Mouse (Mus musculus) ovary, postnatal 14 days (tissue): Measurements from ENCODE around the gene Bpifb1.
"Not testable (repeated sequence)": the region's sequence is repeated elsewhere in the genome, so short reads cannot be mapped to it uniquely, and the experiment has no call there.

ENCODE experiments used
- DNase-seq: peaks from one replicate; pipeline ENCODE4 v3.0.0; 2022; ENCODE audit warnings: low spot score

Gene Bpifb1

GRCm38 (mm10) chr2:154211121-154211520 is 20.5 kb downstream of the Bpifb1 start:
- no peak for DNase-seq

DNA sequence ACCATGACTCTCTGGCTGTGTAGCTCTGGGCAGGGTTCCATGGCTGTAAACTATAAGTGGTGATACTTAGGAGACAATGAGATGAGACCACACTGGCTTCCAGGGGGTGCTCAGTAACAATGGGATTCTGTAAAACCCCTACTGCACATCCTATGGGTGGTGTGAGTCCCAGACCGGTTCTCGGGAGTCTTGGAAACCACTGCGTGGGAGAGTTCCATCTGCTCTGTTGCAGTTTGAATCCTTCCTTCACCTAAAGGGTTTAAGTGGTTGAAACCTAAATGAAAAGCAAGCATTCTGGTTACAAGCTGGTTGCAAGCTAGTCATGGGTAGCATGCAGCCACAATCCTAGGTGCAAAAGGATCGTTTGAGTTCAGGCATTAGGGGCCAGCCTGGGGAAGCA is 21.3 kb downstream of the Bpifb1 start:
- no peak for DNase-seq

DNA sequence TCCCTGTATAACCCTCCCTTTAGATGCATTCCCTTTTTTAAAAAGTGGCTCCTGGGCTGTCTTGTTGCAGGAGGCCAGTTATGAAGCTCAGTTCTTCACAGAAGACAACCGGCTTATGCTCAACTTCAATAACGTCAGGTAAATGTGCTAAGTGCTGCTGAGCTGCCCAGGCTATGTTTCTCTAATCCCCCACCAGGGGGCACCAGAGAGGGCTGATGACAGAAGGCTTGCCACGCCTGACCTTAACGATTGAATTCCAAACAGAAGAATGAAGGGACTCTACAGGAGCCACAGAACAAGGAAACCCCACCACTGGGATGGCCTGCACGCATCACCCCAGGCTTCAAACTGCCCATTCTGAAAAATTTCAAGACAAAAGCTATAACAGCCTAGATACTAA is 24.6 kb downstream of the Bpifb1 start:
- DNase-seq, result peak; percentile 66

DNA sequence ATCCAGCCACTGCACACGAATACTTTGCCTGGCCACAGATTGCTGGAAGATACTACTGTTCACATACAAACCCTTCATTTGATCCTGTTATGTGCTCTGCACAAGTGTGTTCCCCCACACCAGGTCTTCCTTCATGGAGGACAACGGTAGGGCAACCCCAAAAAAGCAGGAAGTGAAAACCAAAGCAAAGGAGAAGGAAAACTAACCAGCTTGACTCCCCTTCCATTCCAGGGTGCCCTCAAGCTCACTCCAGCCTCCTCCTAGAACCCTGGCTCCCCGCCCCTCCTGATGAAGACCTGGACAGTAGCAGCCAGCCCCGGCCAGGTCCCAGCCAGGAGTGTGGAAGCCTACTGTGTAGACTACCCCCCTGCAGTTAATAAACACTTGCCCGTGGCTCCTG is 29.3 kb downstream of the Bpifb1 start:
- no peak for DNase-seq

DNA sequence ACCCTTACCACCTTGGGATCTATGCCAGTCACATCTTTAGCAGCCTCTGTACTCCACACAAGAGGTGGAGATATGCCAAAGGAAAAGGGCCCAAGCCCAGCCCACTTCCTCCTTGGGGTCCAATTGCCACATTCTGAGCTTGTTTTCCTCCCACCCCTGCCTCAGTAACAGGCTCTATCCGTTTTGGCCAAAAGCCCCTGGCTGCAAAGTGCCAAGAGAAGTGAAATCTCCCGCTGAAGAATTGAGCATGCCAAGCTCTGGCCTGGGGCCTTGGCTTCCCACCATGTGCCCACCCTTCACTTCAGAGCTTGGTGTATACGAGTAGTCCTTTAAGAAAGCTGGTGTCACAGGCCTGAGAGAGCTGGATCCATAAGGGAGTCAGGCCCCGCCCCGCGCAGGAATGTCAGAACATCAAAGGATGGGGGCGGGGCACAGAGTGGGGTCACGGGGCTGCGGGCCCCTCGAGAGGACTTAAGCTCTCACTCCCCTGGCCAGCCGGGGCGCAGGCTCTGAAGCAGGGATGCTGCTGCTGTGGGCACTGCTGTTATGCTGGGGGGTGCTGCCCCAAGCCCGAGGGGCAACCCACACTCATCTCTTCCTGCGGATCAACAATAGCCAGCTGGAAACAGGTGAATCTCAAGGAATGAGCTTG is 32.8 kb downstream of the Bpifb1 start, which contains the start of gene Bpifb5:
TSS of gene Bpifb5 (plus strand) at position 478 of the 652 bp plus-strand sequence.
- DNase-seq, result peak; percentile 10

DNA sequence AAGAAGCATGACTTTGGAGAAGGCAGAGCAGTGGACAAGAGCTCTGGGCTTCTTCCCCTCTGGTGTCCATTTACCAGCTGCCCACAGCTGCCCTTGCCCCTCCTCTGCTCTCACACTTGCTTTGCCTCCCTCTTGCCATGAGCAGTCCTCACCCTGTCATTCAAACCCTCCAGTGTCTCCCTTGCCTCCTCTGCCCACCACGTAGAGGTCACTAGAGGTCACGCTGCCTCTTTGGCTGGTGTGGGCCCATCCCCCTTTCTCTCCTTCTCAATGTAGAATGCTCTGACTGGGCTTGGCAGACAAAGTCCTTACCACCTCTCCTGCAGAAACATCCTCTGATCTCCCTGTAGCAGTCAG is 33.3 kb downstream of the Bpifb1 start:
- no peak for DNase-seq

- no peak for DNase-seq
Measured at GRCm38 (mm10) chr2:154226991-154227390, 36.4 kb downstream of the Bpifb1 start.

GRCm38 (mm10) chr2:154227830-154228229 is 37.2 kb downstream of the Bpifb1 start:
- no peak for DNase-seq

DNA sequence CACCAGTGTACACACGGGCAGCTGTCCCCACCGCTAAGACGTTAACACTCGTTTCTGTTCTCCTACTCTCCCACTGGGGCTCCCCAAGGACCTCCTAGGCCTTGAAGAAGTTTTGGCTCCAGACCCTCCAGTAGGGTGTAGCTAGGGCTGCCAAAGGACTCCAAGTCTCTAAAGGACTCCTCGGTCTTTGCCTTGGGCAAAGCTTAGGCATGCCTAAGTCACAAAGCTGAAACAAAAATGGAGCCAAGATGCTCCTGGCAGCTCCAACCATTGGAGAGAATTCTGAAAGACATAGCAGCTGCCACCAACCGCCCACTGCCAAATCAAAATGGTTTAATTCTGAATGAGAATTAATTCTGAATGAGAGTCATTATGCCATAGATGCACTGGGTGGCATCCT is 42.8 kb downstream of the Bpifb1 start:
- no peak for DNase-seq

GRCm38 (mm10) chr2:154240771-154241170 is 50.2 kb downstream of the Bpifb1 start:
- DNase-seq, result no peak

DNA sequence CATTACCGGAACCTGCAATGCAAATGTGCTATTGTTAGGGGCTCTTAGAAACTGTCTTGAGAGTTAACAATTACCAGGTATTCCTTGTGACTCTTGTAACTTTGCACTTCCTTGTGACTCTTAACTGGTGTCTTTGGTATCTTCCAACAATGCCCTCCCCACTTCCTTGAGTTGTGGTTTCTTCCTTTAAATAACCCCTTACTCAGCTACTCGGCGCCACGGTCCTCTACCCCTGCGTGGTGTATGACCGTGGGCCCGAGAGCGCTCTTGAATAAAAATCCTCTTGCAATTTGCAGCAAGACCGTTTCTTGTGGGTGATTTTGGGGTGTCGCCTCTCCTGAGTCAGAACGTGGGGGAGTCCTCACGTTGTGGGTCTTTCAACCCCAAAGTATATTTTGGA is 52.1 kb downstream of the Bpifb1 start:
- DNase-seq, result not testable (repeated sequence)

- DNase-seq, result no peak
Measured at GRCm38 (mm10) chr2:154243356-154244036, 52.9 kb downstream of the Bpifb1 start.

GRCm38 (mm10) chr2:154245322-154245721 is 54.7 kb downstream of the Bpifb1 start:
- DNase-seq, result no peak

DNA sequence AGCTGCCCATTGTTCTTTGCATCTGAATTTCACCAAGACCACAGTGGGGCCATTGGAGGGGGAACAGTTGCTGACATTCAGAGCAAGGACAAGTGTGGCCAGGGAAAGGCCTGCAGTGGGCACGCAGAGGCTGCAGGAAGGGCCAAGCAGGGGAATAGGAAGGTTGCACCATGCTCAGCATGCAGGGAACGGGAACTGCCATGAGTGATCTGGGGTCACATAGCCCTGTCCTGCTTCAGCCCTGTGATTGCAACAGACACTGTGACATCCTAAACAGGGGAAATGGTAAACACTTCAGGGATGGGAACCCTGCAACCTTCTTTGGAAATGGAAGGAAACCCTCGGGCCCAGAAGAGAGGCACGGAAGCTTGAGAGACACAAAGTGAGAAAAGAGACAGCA is 64.6 kb downstream of the Bpifb1 start:
- not testable (repeated sequence) for DNase-seq

DNA sequence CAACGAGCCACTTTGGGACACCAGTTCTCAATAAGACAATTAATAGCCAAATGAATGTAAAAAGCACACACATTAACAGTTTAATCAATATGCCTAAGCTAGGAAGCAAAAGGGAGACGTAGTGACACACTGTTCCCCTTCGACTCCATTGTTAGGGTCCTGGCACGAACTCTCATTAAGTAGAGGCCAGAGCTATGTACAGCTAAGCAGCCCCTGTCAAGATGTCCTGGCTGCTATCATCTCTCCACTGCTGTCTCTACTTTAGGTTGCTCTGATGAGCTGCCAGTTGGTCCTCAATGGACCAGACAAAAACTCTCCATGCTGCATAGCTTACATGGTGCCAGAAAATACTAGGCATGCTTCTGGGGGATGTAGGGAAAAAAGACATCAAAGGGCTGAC is 65.2 kb downstream of the Bpifb1 start:
- DNase-seq, result no peak

DNA sequence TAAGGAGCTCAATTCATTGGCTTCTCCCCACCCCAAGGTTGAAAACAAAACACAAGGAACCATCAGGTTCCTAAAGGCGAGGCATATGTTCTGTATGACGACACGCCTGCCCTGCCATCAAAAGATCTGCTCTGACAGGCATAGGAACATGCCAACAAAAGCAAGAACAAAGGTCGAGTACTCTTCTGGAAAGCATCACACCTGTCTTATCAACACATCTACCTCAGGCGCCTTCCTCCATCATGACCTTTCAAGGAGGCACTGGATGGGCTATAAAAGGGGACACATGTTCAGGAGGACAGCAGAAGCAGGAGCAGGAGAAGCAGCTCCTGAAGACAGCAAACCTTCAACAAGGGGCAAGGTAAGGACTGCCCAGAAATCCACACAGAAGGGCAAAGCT is 66.9 kb downstream of the Bpifb1 start, which contains the start of gene Bpifb9a:
TSS of gene Bpifb9a (plus strand) at position 301 of the 400 bp plus-strand sequence.
- not testable (repeated sequence) for DNase-seq

DNA sequence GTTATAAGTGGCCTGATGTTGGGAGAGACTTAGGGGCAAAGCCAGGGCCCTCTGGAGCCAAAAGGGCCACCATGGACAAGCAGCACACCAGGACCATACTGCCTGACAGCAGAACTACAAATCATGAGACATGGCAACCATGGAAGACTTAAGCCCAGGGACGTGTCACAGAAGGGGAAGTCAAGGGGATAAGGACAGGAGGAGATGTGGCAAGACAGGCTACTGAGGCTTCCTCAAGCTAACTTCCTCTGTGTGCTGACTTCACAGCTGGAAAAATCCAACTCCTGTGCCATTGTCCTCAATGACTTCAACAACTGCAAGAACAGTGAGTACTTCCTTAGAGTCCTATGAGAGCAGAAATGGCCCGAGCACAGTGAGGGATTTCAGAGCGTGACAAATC is 73.8 kb downstream of the Bpifb1 start:
- not testable (repeated sequence) for DNase-seq
